Mouse (Mus musculus): ENCODE results near the gene Scn4a.

DNA sequence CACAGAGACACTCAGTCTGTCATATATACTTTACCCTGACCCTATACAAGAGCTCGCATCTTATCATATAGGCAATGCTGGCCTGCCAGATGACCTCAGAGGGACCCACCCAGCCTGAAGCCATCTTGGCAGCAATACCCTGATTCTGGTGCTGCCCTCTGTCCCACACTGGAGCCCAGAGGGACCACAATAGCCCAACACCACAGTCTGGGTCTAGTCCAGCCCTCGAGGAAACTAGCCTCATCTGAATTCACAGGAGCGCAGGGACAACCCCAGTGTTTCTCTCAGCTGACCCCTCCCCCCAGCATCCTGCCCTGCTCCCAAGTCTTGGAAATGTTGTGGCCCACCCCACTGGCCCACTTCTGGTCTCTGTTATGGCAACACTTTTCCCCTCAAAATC is 1.8 kb downstream of the Scn4a start:
- TF ChIP-seq CTCF (IDR thresholded peaks at IDR 0.05; ENCODE audit: borderline replicate concordance, control insufficient read depth, extremely low read depth, insufficient read depth, low read length, poor library complexity): no peak
- TF ChIP-seq POLR2A (IDR thresholded peaks at IDR 0.05; ENCODE audit: control insufficient read depth, extremely low read depth, insufficient read depth, low read length, poor library complexity): no peak
